Mouse (Mus musculus) forebrain, embryonic 11.5 days (tissue): ENCODE results near the gene Slitrk5. TPM values are rescaled to one million over a fixed set of nuclear protein-coding genes. Genes with fewer than 3 reads are reported as not detected.
"Not testable (repeated sequence)": the region's sequence is repeated elsewhere in the genome, so short reads cannot be mapped to it uniquely, and the experiment has no call there.

Source experiments
- ATAC-seq: fragments of 200-750 bp; cut with Nextera tagmentation; replicated peaks from 2 replicates; pipeline ENCODE4 v1.8.0; 2017; ENCODE audit warnings: moderate TSS enrichment; ENCODE audit not compliant: low FRiP score
- DNase-seq: peaks from one replicate; pipeline ENCODE4 v3.0.0-alpha.2; 2017; ENCODE audit warnings: low spot score
- H3K27ac ChIP-seq: fragments of 300-500 bp; sonication (generic); 2 replicates; pipeline ENCODE4 v1.5.1; 2014; ENCODE audit warnings: low read depth, low read length
- H3K27me3 ChIP-seq: fragments of 300-500 bp; sonication (generic); 2 replicates; pipeline ENCODE4 v1.6.1; 2014; ENCODE audit warnings: mild to moderate bottlenecking, low read length, mixed read lengths; ENCODE audit not compliant: control insufficient read depth, insufficient read depth
- H3K36me3 ChIP-seq: fragments of 300-500 bp; sonication (generic); 2 replicates; pipeline ENCODE4 v1.6.1; 2014; ENCODE audit warnings: mild to moderate bottlenecking, low read length, moderate library complexity, mixed read lengths; ENCODE audit not compliant: control insufficient read depth, insufficient read depth
- H3K4me1 ChIP-seq: fragments of 300-500 bp; sonication (generic); replicated peaks from 2 replicates; pipeline ENCODE4 v1.6.1; 2014; ENCODE audit warnings: low read length, mixed read lengths; ENCODE audit not compliant: control insufficient read depth, insufficient read depth
- H3K4me2 ChIP-seq: fragments of 300-500 bp; sonication (generic); 2 replicates; pipeline ENCODE4 v1.6.1; 2014; ENCODE audit warnings: low read depth, mild to moderate bottlenecking, low read length, moderate library complexity, mixed read lengths; ENCODE audit not compliant: severe bottlenecking
- H3K4me3 ChIP-seq: fragments of 300-500 bp; sonication (generic); 2 replicates; pipeline ENCODE4 v1.5.1; 2014; ENCODE audit warnings: low read depth, low read length
- H3K9ac ChIP-seq: fragments of 300-500 bp; sonication (generic); 2 replicates; pipeline ENCODE4 v1.6.1; 2014; ENCODE audit warnings: low read length
- H3K9me3 ChIP-seq: fragments of 300-500 bp; sonication (generic); 2 replicates; pipeline ENCODE4 v1.6.1; 2016; ENCODE audit warnings: low read length, mixed read lengths; ENCODE audit not compliant: control insufficient read depth
- WGBS: fragments of 180-500 bp; shearing (Covaris S2); extraction: QIAGEN DNeasy Blood & Tissue Kit; methylation state at CpG from one replicate; pipeline ENCODE4 v1.1.7; 2014; 5-methylcytosine and 5-hydroxymethylcytosine counted together
- polyA plus RNA-seq: library from polyadenylated mRNA; unstranded; fragments of >200 nt; fragmentation: Nextera tagmentation; extraction: Ambion mirVana; gene quantifications from 2 replicates; pipeline ENCODE4 v1.2.1, GENCODE M21; 2014

The Slitrk5 gene
- polyA plus RNA-seq, 1 experiment from 2014 or later, result 19.6 TPM

DNA sequence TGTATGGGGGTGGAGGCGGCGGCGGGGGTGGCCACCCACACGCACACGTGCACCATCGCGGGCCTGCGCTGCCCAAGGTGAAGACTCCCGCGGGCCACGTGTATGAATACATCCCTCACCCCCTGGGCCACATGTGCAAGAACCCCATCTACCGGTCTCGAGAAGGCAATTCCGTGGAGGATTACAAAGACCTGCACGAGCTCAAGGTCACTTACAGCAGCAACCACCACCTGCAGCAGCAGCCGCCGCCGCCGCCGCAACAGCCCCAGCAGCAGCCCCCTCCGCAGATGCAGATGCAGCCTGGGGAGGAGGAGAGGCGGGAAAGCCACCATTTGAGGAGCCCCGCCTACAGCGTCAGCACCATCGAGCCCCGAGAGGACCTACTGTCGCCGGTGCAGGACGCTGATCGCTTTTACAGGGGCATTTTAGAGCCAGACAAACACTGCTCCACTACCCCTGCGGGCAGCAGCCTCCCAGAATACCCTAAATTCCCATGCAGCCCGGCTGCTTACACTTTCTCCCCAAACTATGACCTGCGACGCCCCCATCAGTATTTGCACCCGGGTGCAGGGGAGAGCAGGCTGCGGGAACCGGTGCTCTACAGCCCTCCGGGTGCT is 6.3 kb downstream of the Slitrk5 start:
- WGBS, result 2% methylated on average over 38 of the region's 38 CpGs
- no peaks in the 10 kb centered on the region for H3K9me3 ChIP-seq
- peak overlapping the region; percentile 37 for H3K4me3 ChIP-seq
- peak overlapping the region; percentile 59 for H3K9ac ChIP-seq
- peak overlapping the region; percentile 75 for H3K4me2 ChIP-seq
- H3K36me3 ChIP-seq, result no peaks in the 10 kb centered on the region
- peak; percentile 68 for ATAC-seq
- H3K4me1 ChIP-seq, result peaks cover 13% of the 10 kb centered on the region; the same call in 1 of the 2 replicates
- DNase-seq, result peak; percentile 76
- H3K27me3 ChIP-seq, result peaks cover 2% of the 10 kb centered on the region; the same call in 1 of the 2 replicates
- H3K27ac ChIP-seq, result no peak overlapping the region

DNA sequence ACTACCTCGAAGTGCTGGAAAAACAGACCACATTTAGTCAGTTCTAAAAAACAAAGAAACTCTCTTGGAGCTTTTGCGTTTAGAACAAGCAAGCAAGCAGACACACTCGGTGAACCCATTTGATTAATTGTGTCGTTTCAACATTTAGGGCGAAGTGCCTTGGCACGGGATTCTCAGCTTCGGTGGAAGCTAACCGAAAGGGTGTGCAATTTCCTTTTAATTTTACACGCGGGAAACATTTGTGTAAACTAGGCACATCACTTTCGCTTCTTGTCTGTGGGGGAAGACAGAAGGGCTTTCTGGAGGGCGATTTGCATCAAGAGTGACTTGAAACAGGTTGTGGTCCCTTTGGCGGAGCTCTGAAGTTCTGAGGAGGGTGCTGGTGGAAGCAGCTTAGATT is 6.9 kb downstream of the Slitrk5 start:
- Histone ChIP-seq H3K9ac (peak overlapping the region; percentile 59; the same call in 1 of the 2 replicates), H3K9me3 (no peaks in the 10 kb centered on the region), H3K36me3 (no peaks in the 10 kb centered on the region), H3K27ac (no peak overlapping the region), H3K27me3 (peaks cover 2% of the 10 kb centered on the region; the same call in 1 of the 2 replicates), H3K4me1 (peaks cover 13% of the 10 kb centered on the region; the same call in 1 of the 2 replicates), H3K4me2 (peak overlapping the region; percentile 75), H3K4me3 (peak overlapping the region; percentile 37)
- 22% methylated on average over 13 of the region's 13 CpGs for WGBS
- DNase-seq (peak; percentile 52), ATAC-seq (no peak)

DNA sequence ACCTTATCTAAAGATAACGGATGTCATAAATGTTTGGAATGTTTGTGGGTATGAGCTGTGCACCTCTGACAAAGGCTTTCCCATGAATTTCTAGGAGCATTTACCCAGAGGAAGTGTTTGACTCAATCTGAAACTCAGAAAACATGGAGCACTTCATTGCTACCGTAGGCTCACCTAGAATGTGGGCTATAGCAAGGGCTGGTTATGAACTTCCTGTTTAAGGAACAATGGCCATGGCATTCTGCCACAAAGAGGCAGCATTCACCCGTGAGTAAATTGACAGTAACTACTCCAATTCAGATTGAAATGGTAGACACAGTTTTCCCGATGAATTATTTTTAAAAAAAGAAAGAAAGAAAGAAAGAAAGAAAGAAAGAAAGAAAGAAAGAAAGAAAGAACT is 8.6 kb downstream of the Slitrk5 start:
- 79% methylated on average over 4 of the region's 4 CpGs for WGBS
- DNase-seq (no peak), ATAC-seq (no peak)
- Histone ChIP-seq H3K9ac (no peak overlapping the region), H3K4me1 (peaks cover 7% of the 10 kb centered on the region; the same call in 1 of the 2 replicates), H3K4me3 (no peak overlapping the region), H3K27me3 (peaks cover 2% of the 10 kb centered on the region; the same call in 1 of the 2 replicates), H3K27ac (no peak overlapping the region), H3K9me3 (no peaks in the 10 kb centered on the region), H3K36me3 (no peaks in the 10 kb centered on the region), H3K4me2 (no peak overlapping the region)

DNA sequence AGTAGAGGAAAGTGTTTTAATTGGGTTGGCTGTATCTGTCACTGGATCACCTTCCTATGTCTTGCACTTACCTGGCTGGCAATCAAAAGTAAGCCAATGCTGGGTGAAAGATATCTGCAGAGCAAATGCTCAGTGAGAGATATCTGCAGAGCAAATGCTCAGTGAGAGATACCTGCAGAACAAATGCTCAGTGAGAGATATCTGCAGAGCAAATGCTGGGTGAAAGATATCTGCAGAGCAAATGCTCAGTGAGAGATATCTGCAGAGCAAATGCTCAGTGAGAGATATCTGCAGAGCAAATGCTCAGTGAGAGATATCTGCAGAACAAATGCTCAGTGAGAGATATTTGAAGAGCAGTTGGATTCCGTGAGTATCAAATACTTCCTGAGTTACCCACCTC is 15.2 kb downstream of the Slitrk5 start:
- H3K4me2 ChIP-seq, H3K27me3 ChIP-seq, H3K9ac ChIP-seq, H3K27ac ChIP-seq, H3K4me3 ChIP-seq, ATAC-seq, H3K4me1 ChIP-seq, H3K9me3 ChIP-seq, H3K36me3 ChIP-seq, DNase-seq: not testable (repeated sequence)
- 67% methylated on average over 1 of the region's 1 CpGs for WGBS

DNA sequence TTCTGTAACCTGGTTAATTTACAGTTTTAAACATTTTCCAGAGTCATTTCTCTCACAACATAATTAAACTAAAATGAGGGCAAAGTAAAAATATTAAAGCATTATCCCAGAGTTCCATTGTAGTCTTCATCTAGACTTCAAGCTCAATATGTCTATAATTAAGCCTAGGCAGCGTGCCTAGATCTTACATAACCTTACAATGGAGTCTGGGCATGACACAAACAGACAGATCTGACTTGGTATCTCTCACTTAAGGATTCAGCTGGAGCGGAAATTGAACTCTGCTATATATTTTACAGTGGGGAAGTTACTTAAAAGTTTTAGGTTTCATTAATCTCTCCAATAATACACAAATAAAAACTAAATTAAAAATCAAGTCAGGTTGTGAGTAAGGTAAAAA is 54.9 kb downstream of the Slitrk5 start:
- ATAC-seq (no peak), DNase-seq (no peak)
- 82% methylated on average over 2 of the region's 2 CpGs for WGBS
- Histone ChIP-seq H3K4me1 (no peaks in the 10 kb centered on the region), H3K27me3 (no peaks in the 10 kb centered on the region), H3K4me2 (no peak overlapping the region), H3K9me3 (no peaks in the 10 kb centered on the region), H3K9ac (no peak overlapping the region), H3K36me3 (no peaks in the 10 kb centered on the region), H3K27ac (no peak overlapping the region), H3K4me3 (no peak overlapping the region)
